Mouse (Mus musculus): ENCODE results near the gene Pard3b.

DNA sequence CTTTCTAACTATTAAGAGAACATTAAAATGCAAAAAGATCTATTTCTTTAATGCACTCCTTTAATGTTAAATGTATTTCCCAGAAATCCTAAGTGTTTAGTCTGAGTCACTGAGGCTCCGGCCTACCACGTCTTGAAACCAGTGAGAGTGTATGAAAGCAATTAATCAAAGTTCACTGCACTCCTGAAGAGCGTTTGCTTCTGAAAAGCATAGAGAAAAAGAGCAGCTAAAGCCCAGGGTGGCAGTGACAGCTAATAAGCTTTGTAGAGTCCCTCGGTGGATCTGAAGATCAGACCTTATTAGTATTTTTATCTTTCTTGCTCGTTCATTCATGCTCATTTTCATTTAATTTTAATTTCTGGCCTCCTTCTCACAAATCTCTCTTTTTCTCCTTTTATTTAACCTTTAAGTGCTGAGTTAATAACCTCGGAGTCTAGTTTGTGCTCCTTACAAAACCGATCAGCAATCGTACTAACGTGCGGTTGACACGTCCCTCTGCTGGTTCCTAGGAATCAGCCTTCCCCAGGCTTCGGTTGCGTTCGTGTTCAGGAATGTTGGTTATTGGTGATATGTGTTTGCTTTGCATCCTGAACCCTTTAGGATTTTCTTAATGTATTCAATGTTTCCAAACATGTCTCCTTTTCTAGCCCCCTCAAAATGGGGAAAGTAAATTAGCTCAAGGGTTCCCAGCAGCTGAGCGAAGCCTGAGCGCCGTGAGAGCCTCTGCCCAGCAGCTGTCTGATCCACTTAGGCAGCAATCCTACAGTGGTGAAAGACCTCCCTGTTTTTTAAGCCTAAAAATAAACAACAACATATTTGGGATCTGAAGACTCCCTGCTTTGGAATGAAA is 790.9 kb downstream of the Pard3b start:
- TF ChIP-seq CTCF (IDR thresholded peaks at IDR 0.05; ENCODE audit: insufficient read depth, low read depth, low read length) (no peak), POLR2A (IDR thresholded peaks at IDR 0.05; ENCODE audit: insufficient read depth, low read depth, low read length) (no peak)
